Mouse (Mus musculus) liver, embryonic 13.5 days (tissue): ENCODE measurements around the gene Gas2. TPM values are rescaled to one million over a fixed set of nuclear protein-coding genes. Genes with fewer than 3 reads are reported as not detected.
A peak's percentile ranks its signal among the peaks of the same experiment; 100 is the strongest.

ENCODE experiments used
- ATAC-seq: fragments of 200-750 bp; cut with Nextera tagmentation; 2 replicates; pipeline ENCODE4 v1.8.0; 2017; ENCODE audit warnings: low read depth, mild to moderate bottlenecking, moderate number of reproducible peaks, moderate library complexity
- DNase-seq: peaks from one replicate; pipeline ENCODE4 v3.0.0; 2022
- H3K27ac ChIP-seq: fragments of 300-500 bp; sonication (generic); 2 replicates; pipeline ENCODE4 v1.5.1; 2015; ENCODE audit warnings: moderate library complexity, mild to moderate bottlenecking, inconsistent platforms
- H3K27me3 ChIP-seq: fragments of 300-500 bp; sonication (generic); 2 replicates; pipeline ENCODE4 v1.6.1; 2015; ENCODE audit warnings: mild to moderate bottlenecking, inconsistent platforms
- H3K36me3 ChIP-seq: fragments of 300-500 bp; sonication (generic); 2 replicates; pipeline ENCODE4 v1.6.1; 2015; ENCODE audit warnings: mild to moderate bottlenecking, inconsistent platforms
- H3K4me1 ChIP-seq: fragments of 300-500 bp; sonication (generic); replicated peaks from 2 replicates; pipeline ENCODE4 v1.6.1; 2015; ENCODE audit warnings: inconsistent platforms
- H3K4me2 ChIP-seq: fragments of 300-500 bp; sonication (generic); 2 replicates; pipeline ENCODE4 v1.6.1; 2015; ENCODE audit warnings: inconsistent platforms, mild to moderate bottlenecking, moderate library complexity
- H3K4me3 ChIP-seq: fragments of 300-500 bp; sonication (generic); replicated peaks from 2 replicates; pipeline ENCODE4 v1.5.1; 2015; ENCODE audit warnings: mild to moderate bottlenecking, inconsistent platforms
- H3K9ac ChIP-seq: fragments of 300-500 bp; sonication (generic); 2 replicates; pipeline ENCODE4 v1.6.1; 2015; ENCODE audit warnings: mild to moderate bottlenecking, inconsistent platforms
- H3K9me3 ChIP-seq: fragments of 300-500 bp; sonication (generic); replicated peaks from 2 replicates; pipeline ENCODE4 v1.6.1; 2016; ENCODE audit warnings: inconsistent platforms
- WGBS: fragments of 180-500 bp; shearing (Covaris S2); methylation state at CpG from one replicate; pipeline ENCODE4 v1.1.7; 2015; ENCODE audit not compliant: insufficient replicate concordance; 5-methylcytosine and 5-hydroxymethylcytosine counted together
- polyA plus RNA-seq: library from polyadenylated mRNA; unstranded; fragments of >200 nt; fragmentation: Nextera tagmentation; extraction: Ambion mirVana; gene quantifications from 2 replicates; pipeline ENCODE4 v1.2.1, GENCODE M21; 2015

Gas2 gene
- polyA plus RNA-seq, 1 experiment from 2014 or later, result 6.8 TPM

DNA sequence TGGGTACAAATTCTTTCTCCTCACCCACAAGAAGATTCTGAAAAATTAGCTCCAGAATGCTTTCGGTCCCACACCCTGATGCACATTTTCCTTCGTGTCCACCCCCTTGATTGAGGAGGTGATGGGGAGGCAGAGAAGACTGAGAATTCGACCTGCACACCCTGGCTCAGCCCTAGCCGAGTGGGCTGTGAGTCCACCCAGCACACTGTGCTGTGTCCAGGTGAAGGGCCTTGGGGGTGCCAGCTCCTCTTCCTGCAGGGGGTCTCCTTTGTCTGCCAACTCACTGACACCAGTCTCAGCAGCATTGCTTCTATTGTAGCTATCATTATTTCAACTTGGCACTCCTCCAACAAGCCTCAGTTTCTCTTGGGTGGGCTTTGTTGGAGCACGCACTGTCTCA is 111.3 kb downstream of the Gas2 start:
- ATAC-seq (0 out of 2 replicates have a peak, but pooled peaks have one; percentile 23), DNase-seq (no peak)
- H3K27ac ChIP-seq, result no peak overlapping the region
- no peaks in the 10 kb centered on the region for H3K9me3 ChIP-seq
- 61% methylated on average over 5 of the region's 5 CpGs for WGBS
- H3K36me3 ChIP-seq, result no peaks in the 10 kb centered on the region
- peaks cover 8% of the 10 kb centered on the region for H3K4me1 ChIP-seq
- H3K4me2 ChIP-seq, result no peak overlapping the region
- no peaks in the 10 kb centered on the region for H3K27me3 ChIP-seq
- no peak overlapping the region for H3K9ac ChIP-seq
- H3K4me3 ChIP-seq, result no peak overlapping the region

DNA sequence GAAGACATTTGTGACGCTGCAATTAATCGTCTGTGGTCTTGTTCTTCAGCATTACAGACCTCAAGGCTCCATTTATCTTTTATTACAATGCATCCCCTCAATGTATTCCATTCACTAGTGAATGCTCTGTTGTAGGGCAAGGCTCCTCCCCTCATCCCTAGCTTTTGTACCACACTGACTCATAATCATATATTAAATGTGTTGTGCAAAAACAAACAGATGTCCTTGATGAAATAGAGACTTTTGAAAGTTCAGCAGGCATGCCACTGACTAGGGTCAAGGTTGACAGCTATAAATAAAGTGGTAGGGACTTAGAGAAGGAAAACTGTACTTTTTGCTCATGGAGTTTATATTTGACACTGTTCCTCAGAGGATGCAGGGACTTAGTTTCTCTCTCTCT is 111.7 kb downstream of the Gas2 start:
- H3K27ac ChIP-seq, result no peak overlapping the region
- WGBS, result 60% methylated on average over 2 of the region's 2 CpGs
- DNase-seq (no peak), ATAC-seq (no peak)
- no peak overlapping the region for H3K4me3 ChIP-seq
- no peak overlapping the region for H3K4me2 ChIP-seq
- H3K4me1 ChIP-seq, result peaks cover 8% of the 10 kb centered on the region
- H3K9ac ChIP-seq, result no peak overlapping the region
- no peaks in the 10 kb centered on the region for H3K36me3 ChIP-seq
- no peaks in the 10 kb centered on the region for H3K9me3 ChIP-seq
- no peaks in the 10 kb centered on the region for H3K27me3 ChIP-seq

- ATAC-seq, result peak; percentile 72
- 48% methylated on average over 6 of the region's 6 CpGs for WGBS
Observed at GRCm38 (mm10) chr7:51975181-51975580, 113.4 kb downstream of the Gas2 start.

GRCm38 (mm10) chr7:51979271-51979670 is 117.5 kb downstream of the Gas2 start:
- Histone ChIP-seq H3K9ac (no peak overlapping the region), H3K4me3 (no peak overlapping the region), H3K27ac (no peak overlapping the region), H3K9me3 (no peaks in the 10 kb centered on the region), H3K4me1 (peaks cover 35% of the 10 kb centered on the region), H3K4me2 (no peak overlapping the region), H3K27me3 (no peaks in the 10 kb centered on the region), H3K36me3 (no peaks in the 10 kb centered on the region)
- WGBS, result 30% methylated on average over 5 of the region's 5 CpGs
- ATAC-seq, result no peak
- no peak for DNase-seq

More at GRCm38 (mm10) chr7:51975181-51975580, 113.4 kb downstream of the Gas2 start:
- Histone ChIP-seq H3K27me3 (no peaks in the 10 kb centered on the region), H3K9me3 (no peaks in the 10 kb centered on the region), H3K4me2 (no peak overlapping the region), H3K9ac (no peak overlapping the region), H3K4me1 (peaks cover 8% of the 10 kb centered on the region), H3K36me3 (no peaks in the 10 kb centered on the region), H3K4me3 (no peak overlapping the region), H3K27ac (no peak overlapping the region)
- no peak for DNase-seq

- Histone ChIP-seq H3K27ac (peak overlapping the region; percentile 37), H3K4me3 (no peak overlapping the region), H3K9me3 (no peaks in the 10 kb centered on the region), H3K4me2 (peak overlapping the region; percentile 35), H3K36me3 (no peaks in the 10 kb centered on the region), H3K27me3 (no peaks in the 10 kb centered on the region), H3K4me1 (peaks cover 44% of the 10 kb centered on the region), H3K9ac (peak overlapping the region; percentile 38)
- WGBS, result 13% methylated on average over 1 of the region's 1 CpGs
- peak; percentile 88 for ATAC-seq
- no peak for DNase-seq
Observed at GRCm38 (mm10) chr7:51982303-51982702, 120.5 kb downstream of the Gas2 start.

DNA sequence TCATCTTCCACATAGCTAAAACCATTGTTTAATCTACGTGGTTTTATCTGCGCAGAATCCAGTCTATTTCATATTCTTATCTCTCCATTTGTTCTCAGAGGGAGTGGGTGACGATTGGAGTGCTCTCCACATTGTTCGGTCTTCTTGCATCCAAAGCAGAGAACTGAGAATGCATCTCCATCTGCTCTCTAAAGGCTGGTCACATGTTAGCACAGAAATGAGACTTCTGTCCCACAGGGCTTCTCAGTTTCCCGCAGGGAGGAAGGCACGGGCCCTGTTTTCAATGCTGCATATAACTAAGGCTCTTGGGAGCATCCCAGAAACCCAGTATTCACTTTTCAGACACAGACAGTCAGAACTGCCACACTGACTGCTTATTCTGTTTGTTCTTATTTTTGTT is 123.9 kb downstream of the Gas2 start:
- Histone ChIP-seq H3K27ac (no peak overlapping the region), H3K4me2 (no peak overlapping the region), H3K4me1 (peaks cover 70% of the 10 kb centered on the region), H3K4me3 (no peak overlapping the region), H3K9me3 (no peaks in the 10 kb centered on the region), H3K9ac (no peak overlapping the region), H3K27me3 (no peaks in the 10 kb centered on the region), H3K36me3 (no peaks in the 10 kb centered on the region)
- no peak for ATAC-seq
- WGBS, result 71% methylated on average over 6 of the region's 6 CpGs
- no peak for DNase-seq

GRCm38 (mm10) chr7:51986909-51987308 is 125.1 kb downstream of the Gas2 start:
- Histone ChIP-seq H3K4me2 (no peak overlapping the region), H3K9ac (no peak overlapping the region), H3K27me3 (no peaks in the 10 kb centered on the region), H3K4me3 (no peak overlapping the region), H3K27ac (no peak overlapping the region), H3K36me3 (no peaks in the 10 kb centered on the region), H3K9me3 (no peaks in the 10 kb centered on the region), H3K4me1 (peaks cover 74% of the 10 kb centered on the region)
- 13% methylated on average over 6 of the region's 6 CpGs for WGBS
- no peak for ATAC-seq
- DNase-seq, result no peak

DNA sequence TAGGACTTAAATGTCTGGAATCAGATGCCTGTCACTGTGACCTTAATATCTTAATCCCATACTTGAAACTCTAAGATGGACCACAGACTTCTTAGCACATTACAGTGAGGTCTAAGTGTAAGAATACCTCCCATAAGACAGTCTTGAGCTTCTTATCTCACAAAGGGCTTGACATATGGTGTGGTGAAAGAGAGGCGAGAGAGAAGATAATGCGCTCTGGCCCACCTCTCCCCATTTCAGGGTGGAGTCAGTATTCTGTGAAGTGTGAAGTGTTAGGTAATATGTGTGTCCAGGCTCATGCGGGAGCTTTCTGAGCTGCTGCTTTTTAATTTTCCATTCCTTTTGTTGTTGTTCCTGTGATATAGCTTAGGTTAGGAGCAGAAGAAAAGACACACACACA is 129.2 kb downstream of the Gas2 start:
- H3K9ac ChIP-seq, result peak overlapping the region; percentile 57

GRCm38 (mm10) chr7:52005511-52006295 is 143.9 kb downstream of the Gas2 start, which contains the start of gene Svip:
Gene Svip (minus strand): TSS chr7:52006018.
- peak within 1 kb of the TSS; percentile 85 for H3K4me2 ChIP-seq
- H3K27ac ChIP-seq, result peak within 1 kb of the TSS; percentile 94
- H3K27me3 ChIP-seq, result no peaks in the 10 kb centered on the region
- ATAC-seq (peak; percentile 92), DNase-seq (peak; percentile 97)
- under 1% methylated on average over 45 of the region's 47 CpGs for WGBS
- peak within 1 kb of the TSS; percentile 87 for H3K4me3 ChIP-seq
- peaks cover 19% of the 10 kb centered on the region for H3K36me3 ChIP-seq
- peaks cover 38% of the 10 kb centered on the region for H3K4me1 ChIP-seq
- H3K9ac ChIP-seq, result peak within 1 kb of the TSS; percentile 89
- H3K9me3 ChIP-seq, result no peaks in the 10 kb centered on the region

More for the DNA sequence above, 129.2 kb downstream of the Gas2 start:
- peaks cover 4% of the 10 kb centered on the region; the same call in 1 of the 2 replicates for H3K36me3 ChIP-seq
- H3K4me2 ChIP-seq, result peak overlapping the region; percentile 60
- ATAC-seq, result peak; percentile 99
- H3K27ac ChIP-seq, result peak overlapping the region; percentile 89
- peak; percentile 72 for DNase-seq
- 12% methylated on average over 3 of the region's 3 CpGs for WGBS
- no peaks in the 10 kb centered on the region for H3K27me3 ChIP-seq
- peak overlapping the region; percentile 19; the same call in 1 of the 2 replicates for H3K4me3 ChIP-seq
- H3K9me3 ChIP-seq, result no peaks in the 10 kb centered on the region
- H3K4me1 ChIP-seq, result peaks cover 60% of the 10 kb centered on the region

DNA sequence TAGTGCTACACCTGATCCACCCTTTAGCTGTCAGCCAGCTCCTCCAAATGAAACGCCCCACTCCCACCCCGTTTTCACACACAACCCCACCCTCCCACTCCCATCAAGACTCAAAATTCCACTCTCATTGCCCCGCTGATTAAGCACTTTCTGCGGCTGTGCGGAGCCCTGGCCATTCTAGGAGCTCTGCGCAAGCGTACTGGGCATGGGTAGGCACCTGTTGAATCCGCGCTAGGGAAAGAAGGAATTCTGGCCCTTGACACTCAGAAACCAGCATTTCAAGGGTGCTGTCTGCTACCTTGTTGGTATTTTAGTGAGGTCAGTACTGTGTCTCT is 144.4 kb downstream of the Gas2 start:
- no peaks in the 10 kb centered on the region for H3K27me3 ChIP-seq
- ATAC-seq (no peak), DNase-seq (no peak)
- 0% methylated on average over 9 of the region's 9 CpGs for WGBS
- H3K27ac ChIP-seq, result peak overlapping the region; percentile 89
- H3K36me3 ChIP-seq, result peaks cover 15% of the 10 kb centered on the region
- H3K4me1 ChIP-seq, result peaks cover 35% of the 10 kb centered on the region
- H3K4me2 ChIP-seq, result peak overlapping the region; percentile 85
- peak overlapping the region; percentile 74 for H3K9ac ChIP-seq
- H3K9me3 ChIP-seq, result no peaks in the 10 kb centered on the region
- H3K4me3 ChIP-seq, result peak overlapping the region; percentile 87

GRCm38 (mm10) chr7:52007138-52007537 is 145.3 kb downstream of the Gas2 start:
- no peaks in the 10 kb centered on the region for H3K27me3 ChIP-seq
- no peak overlapping the region for H3K4me3 ChIP-seq
- no peak overlapping the region for H3K9ac ChIP-seq
- ATAC-seq, result no peak
- peaks cover 31% of the 10 kb centered on the region for H3K4me1 ChIP-seq
- peaks cover 13% of the 10 kb centered on the region for H3K36me3 ChIP-seq
- 49% methylated on average over 2 of the region's 2 CpGs for WGBS
- peak overlapping the region; percentile 1; the same call in 1 of the 2 replicates for H3K27ac ChIP-seq
- H3K9me3 ChIP-seq, result no peaks in the 10 kb centered on the region
- DNase-seq, result no peak
- peak overlapping the region; percentile 30; the same call in 1 of the 2 replicates for H3K4me2 ChIP-seq

DNA sequence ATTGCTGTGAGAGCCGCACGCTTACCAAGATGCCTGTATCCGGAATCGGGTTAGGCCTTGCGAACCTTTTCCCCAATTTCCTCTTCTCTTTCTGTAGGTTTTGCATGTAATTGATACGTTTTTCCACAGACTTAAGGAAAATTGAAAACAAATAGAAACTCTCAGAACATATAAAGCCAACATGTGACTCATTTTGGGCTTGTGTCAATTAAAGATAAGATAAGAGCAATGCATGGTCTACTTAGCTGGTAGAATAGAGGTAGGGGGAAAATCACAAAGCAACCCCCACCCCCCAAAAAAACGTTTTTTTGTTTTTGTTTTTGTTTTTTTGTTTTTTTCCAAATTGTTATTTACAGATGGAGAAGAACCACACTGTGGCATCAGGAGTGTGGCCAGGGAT is 151.6 kb downstream of the Gas2 start:
- H3K27ac ChIP-seq, result no peak overlapping the region
- H3K36me3 ChIP-seq, result no peaks in the 10 kb centered on the region
- WGBS, result 68% methylated on average over 7 of the region's 7 CpGs
- no peaks in the 10 kb centered on the region for H3K27me3 ChIP-seq
- H3K4me3 ChIP-seq, result no peak overlapping the region
- DNase-seq (no peak), ATAC-seq (no peak)
- H3K4me1 ChIP-seq, result peaks cover 6% of the 10 kb centered on the region; the same call in 1 of the 2 replicates
- no peak overlapping the region for H3K4me2 ChIP-seq
- no peak overlapping the region for H3K9ac ChIP-seq
- no peaks in the 10 kb centered on the region for H3K9me3 ChIP-seq
